Mouse (Mus musculus) hindbrain, embryonic 15.5 days (tissue): Measurements from ENCODE around the gene Ddx1. TPM values are rescaled to one million over a fixed set of nuclear protein-coding genes. Genes with fewer than 3 reads are reported as not detected.

Experiments used
- ATAC-seq: fragments of 200-750 bp; cut with Nextera tagmentation; 2 replicates; pipeline ENCODE4 v1.8.0; 2017; ENCODE audit warnings: low read depth, moderate number of reproducible peaks, moderate TSS enrichment; ENCODE audit not compliant: low FRiP score
- H3K27ac ChIP-seq: fragments of 300-500 bp; sonication (generic); replicated peaks from 2 replicates; pipeline ENCODE4 v1.5.1; 2015; ENCODE audit warnings: mild to moderate bottlenecking, inconsistent platforms
- H3K27me3 ChIP-seq: fragments of 300-500 bp; sonication (generic); 2 replicates; pipeline ENCODE4 v1.6.1; 2015; ENCODE audit warnings: control low read depth, inconsistent platforms
- H3K36me3 ChIP-seq: fragments of 300-500 bp; sonication (generic); 2 replicates; pipeline ENCODE4 v1.6.1; 2015; ENCODE audit warnings: control low read depth, inconsistent platforms
- H3K4me1 ChIP-seq: fragments of 300-500 bp; sonication (generic); replicated peaks from 2 replicates; pipeline ENCODE4 v1.6.1; 2015; ENCODE audit warnings: control low read depth, inconsistent platforms
- H3K4me2 ChIP-seq: fragments of 300-500 bp; sonication (generic); 2 replicates; pipeline ENCODE4 v1.6.1; 2015; ENCODE audit warnings: moderate library complexity, mild to moderate bottlenecking, inconsistent platforms
- H3K4me3 ChIP-seq: fragments of 300-500 bp; sonication (generic); 2 replicates; pipeline ENCODE4 v1.5.1; 2015; ENCODE audit warnings: mild to moderate bottlenecking, inconsistent platforms
- H3K9ac ChIP-seq: fragments of 300-500 bp; sonication (generic); 2 replicates; pipeline ENCODE4 v1.6.1; 2015; ENCODE audit warnings: inconsistent platforms
- H3K9me3 ChIP-seq: fragments of 300-500 bp; sonication (generic); 2 replicates; pipeline ENCODE4 v1.6.1; 2016; ENCODE audit warnings: control low read depth, inconsistent platforms
- WGBS: fragments of 180-500 bp; shearing (Covaris S2); methylation state at CpG from one replicate; pipeline ENCODE4 v1.1.7; 2015; 5-methylcytosine and 5-hydroxymethylcytosine counted together
- polyA plus RNA-seq: library from polyadenylated mRNA; unstranded; fragments of >200 nt; fragmentation: Nextera tagmentation; extraction: Ambion mirVana; gene quantifications from 2 replicates; pipeline ENCODE4 v1.2.1, GENCODE M21; 2015

The Ddx1 gene
- polyA plus RNA-seq, 1 experiment from 2014 or later: 131 TPM

- Histone ChIP-seq H3K4me3 (no peak overlapping the region), H3K9me3 (no peaks in the 10 kb centered on the region), H3K27ac (no peak overlapping the region), H3K4me1 (peaks cover 5% of the 10 kb centered on the region), H3K36me3 (peaks cover 31% of the 10 kb centered on the region), H3K27me3 (no peaks in the 10 kb centered on the region), H3K4me2 (no peak overlapping the region), H3K9ac (no peak overlapping the region)
- no peak for ATAC-seq
- WGBS: 75% methylated on average over 3 of the region's 3 CpGs
Observed at GRCm38 (mm10) chr12:13217568-13217967, 31.4 kb downstream of the Ddx1 start.

GRCm38 (mm10) chr12:13216501-13217103 is 32.4 kb downstream of the Ddx1 start:
- H3K4me3 ChIP-seq: no peak overlapping the region
- 79% methylated on average over 5 of the region's 5 CpGs for WGBS
- no peaks in the 10 kb centered on the region for H3K9me3 ChIP-seq
- no peak overlapping the region for H3K9ac ChIP-seq
- ATAC-seq: no peak
- no peak overlapping the region for H3K4me2 ChIP-seq
- H3K27ac ChIP-seq: no peak overlapping the region
- peaks cover 5% of the 10 kb centered on the region for H3K4me1 ChIP-seq
- no peaks in the 10 kb centered on the region for H3K27me3 ChIP-seq
- peaks cover 31% of the 10 kb centered on the region for H3K36me3 ChIP-seq

- Histone ChIP-seq H3K4me2 (no peak overlapping the region), H3K27ac (no peak overlapping the region), H3K27me3 (no peaks in the 10 kb centered on the region), H3K9me3 (no peaks in the 10 kb centered on the region), H3K36me3 (peaks cover 20% of the 10 kb centered on the region), H3K9ac (no peak overlapping the region), H3K4me1 (peaks cover 7% of the 10 kb centered on the region), H3K4me3 (no peak overlapping the region)
- 26% methylated on average over 11 of the region's 11 CpGs for WGBS
- peak; percentile 95 for ATAC-seq
Observed at GRCm38 (mm10) chr12:13214345-13215278, 34.4 kb downstream of the Ddx1 start.

- ATAC-seq: no peak
- WGBS: 68% methylated on average over 11 of the region's 11 CpGs
Observed at GRCm38 (mm10) chr12:13211746-13212482, 37.1 kb downstream of the Ddx1 start.

GRCm38 (mm10) chr12:13209692-13210377 is 39.2 kb downstream of the Ddx1 start:
- no peak; the same call in 1 of the 2 replicates for ATAC-seq
- no peaks in the 10 kb centered on the region for H3K27me3 ChIP-seq
- 33% methylated on average over 13 of the region's 13 CpGs for WGBS
- H3K9me3 ChIP-seq: no peaks in the 10 kb centered on the region
- no peaks in the 10 kb centered on the region for H3K36me3 ChIP-seq
- no peak overlapping the region for H3K4me2 ChIP-seq
- H3K9ac ChIP-seq: no peak overlapping the region
- no peak overlapping the region for H3K4me3 ChIP-seq
- peak overlapping the region; percentile 19; the same call in 1 of the 2 replicates for H3K27ac ChIP-seq
- H3K4me1 ChIP-seq: peaks cover 14% of the 10 kb centered on the region

More at GRCm38 (mm10) chr12:13211746-13212482, 37.1 kb downstream of the Ddx1 start:
- Histone ChIP-seq H3K9me3 (no peaks in the 10 kb centered on the region), H3K4me2 (no peak overlapping the region), H3K27me3 (no peaks in the 10 kb centered on the region), H3K36me3 (no peaks in the 10 kb centered on the region), H3K4me1 (peaks cover 14% of the 10 kb centered on the region), H3K27ac (no peak overlapping the region), H3K4me3 (no peak overlapping the region), H3K9ac (no peak overlapping the region)

GRCm38 (mm10) chr12:13208983-13209451 is 40.0 kb downstream of the Ddx1 start:
- Histone ChIP-seq H3K4me2 (no peak overlapping the region), H3K4me1 (peaks cover 9% of the 10 kb centered on the region; the same call in 1 of the 2 replicates), H3K36me3 (no peaks in the 10 kb centered on the region), H3K9ac (no peak overlapping the region), H3K9me3 (no peaks in the 10 kb centered on the region), H3K27ac (no peak overlapping the region), H3K4me3 (no peak overlapping the region), H3K27me3 (no peaks in the 10 kb centered on the region)
- ATAC-seq: no peak
- WGBS: 23% methylated on average over 11 of the region's 11 CpGs

- no peaks in the 10 kb centered on the region for H3K9me3 ChIP-seq
- no peak overlapping the region for H3K9ac ChIP-seq
- ATAC-seq: no peak
- no peak overlapping the region for H3K4me3 ChIP-seq
- H3K27me3 ChIP-seq: no peaks in the 10 kb centered on the region
- H3K4me1 ChIP-seq: peaks cover 9% of the 10 kb centered on the region; the same call in 1 of the 2 replicates
- no peaks in the 10 kb centered on the region for H3K36me3 ChIP-seq
- H3K27ac ChIP-seq: no peak overlapping the region
- H3K4me2 ChIP-seq: no peak overlapping the region
- 35% methylated on average over 1 of the region's 1 CpGs for WGBS
Observed at GRCm38 (mm10) chr12:13208517-13208916, 40.5 kb downstream of the Ddx1 start.

GRCm38 (mm10) chr12:13207099-13207498 is 41.9 kb downstream of the Ddx1 start:
- Histone ChIP-seq H3K4me3 (no peak overlapping the region), H3K9me3 (no peaks in the 10 kb centered on the region), H3K27me3 (no peaks in the 10 kb centered on the region), H3K27ac (no peak overlapping the region), H3K36me3 (no peaks in the 10 kb centered on the region), H3K4me1 (peaks cover 9% of the 10 kb centered on the region; the same call in 1 of the 2 replicates), H3K9ac (no peak overlapping the region), H3K4me2 (no peak overlapping the region)
- no peak for ATAC-seq
- 17% methylated on average over 8 of the region's 8 CpGs for WGBS

- H3K27me3 ChIP-seq: no peaks in the 10 kb centered on the region
- H3K9me3 ChIP-seq: no peaks in the 10 kb centered on the region
- H3K27ac ChIP-seq: no peak overlapping the region
- 74% methylated on average over 3 of the region's 3 CpGs for WGBS
- no peaks in the 10 kb centered on the region for H3K36me3 ChIP-seq
- H3K4me3 ChIP-seq: no peak overlapping the region
- no peak for ATAC-seq
- peaks cover 9% of the 10 kb centered on the region; the same call in 1 of the 2 replicates for H3K4me1 ChIP-seq
- H3K4me2 ChIP-seq: no peak overlapping the region
- no peak overlapping the region for H3K9ac ChIP-seq
Observed at GRCm38 (mm10) chr12:13205733-13206132, 43.3 kb downstream of the Ddx1 start.

- H3K4me3 ChIP-seq: no peak overlapping the region
- no peak for ATAC-seq
- H3K27ac ChIP-seq: no peak overlapping the region
- H3K9me3 ChIP-seq: no peaks in the 10 kb centered on the region
- no peak overlapping the region for H3K9ac ChIP-seq
- no peaks in the 10 kb centered on the region for H3K36me3 ChIP-seq
- no peaks in the 10 kb centered on the region for H3K27me3 ChIP-seq
- H3K4me1 ChIP-seq: no peaks in the 10 kb centered on the region
- H3K4me2 ChIP-seq: no peak overlapping the region
Observed at GRCm38 (mm10) chr12:13202322-13202721, 46.7 kb downstream of the Ddx1 start.

- Histone ChIP-seq H3K27ac (no peak overlapping the region), H3K27me3 (no peaks in the 10 kb centered on the region), H3K9ac (no peak overlapping the region), H3K4me3 (no peak overlapping the region), H3K4me2 (no peak overlapping the region), H3K36me3 (no peaks in the 10 kb centered on the region), H3K9me3 (no peaks in the 10 kb centered on the region), H3K4me1 (no peaks in the 10 kb centered on the region)
- WGBS: 93% methylated on average over 6 of the region's 6 CpGs
- no peak for ATAC-seq
Observed at GRCm38 (mm10) chr12:13200576-13200975, 48.4 kb downstream of the Ddx1 start.
